Mouse (Mus musculus) lung, postnatal 25 days (tissue): ENCODE data around the gene Hdgfl2.
"Not testable (repeated sequence)": the region's sequence is repeated elsewhere in the genome, so short reads cannot be mapped to it uniquely, and the experiment has no call there.

ENCODE experiments used
- DNase-seq: peaks from one replicate; pipeline ENCODE4 v3.0.0; 2022; ENCODE audit warnings: low spot score

Hdgfl2 gene

GRCm38 (mm10) chr17:56062081-56062480 is 17.4 kb upstream of the Hdgfl2 start:
- DNase-seq = no peak

- DNase-seq = not testable (repeated sequence)
Observed at GRCm38 (mm10) chr17:56065715-56066114, 13.7 kb upstream of the Hdgfl2 start.

- no peak for DNase-seq
Observed at GRCm38 (mm10) chr17:56066451-56066850, 13.0 kb upstream of the Hdgfl2 start.

GRCm38 (mm10) chr17:56069066-56069465 is 10.4 kb upstream of the Hdgfl2 start:
- no peak for DNase-seq

GRCm38 (mm10) chr17:56071126-56071525 is 8.3 kb upstream of the Hdgfl2 start:
- DNase-seq = no peak

- no peak for DNase-seq
Observed at GRCm38 (mm10) chr17:56072243-56072642, 7.2 kb upstream of the Hdgfl2 start.

- peak; percentile 85 for DNase-seq
Observed at GRCm38 (mm10) chr17:56074097-56074826, 5.2 kb upstream of the Hdgfl2 start.

GRCm38 (mm10) chr17:56074827-56075208 is 4.6 kb upstream of the Hdgfl2 start, which contains the start of gene Ubxn6:
Ubxn6 (minus strand) TSS chr17:56075028.
- DNase-seq = peak; percentile 98

GRCm38 (mm10) chr17:56077523-56077922 is 1.9 kb upstream of the Hdgfl2 start:
- DNase-seq = no peak

GRCm38 (mm10) chr17:56078361-56078760 is 1.1 kb upstream of the Hdgfl2 start:
- not testable (repeated sequence) for DNase-seq

GRCm38 (mm10) chr17:56079921-56080320 is 487 bp downstream of the Hdgfl2 start:
- no peak for DNase-seq

- DNase-seq = peak; percentile 21
Observed at GRCm38 (mm10) chr17:56080781-56081585, 1.5 kb downstream of the Hdgfl2 start.

- DNase-seq = no peak
Observed at GRCm38 (mm10) chr17:56092312-56092711, 12.9 kb downstream of the Hdgfl2 start.

- no peak for DNase-seq
Observed at GRCm38 (mm10) chr17:56092794-56093193, 13.4 kb downstream of the Hdgfl2 start.

- no peak for DNase-seq
Observed at GRCm38 (mm10) chr17:56096883-56097282, 17.4 kb downstream of the Hdgfl2 start.

GRCm38 (mm10) chr17:56098180-56098579 is 18.7 kb downstream of the Hdgfl2 start:
- DNase-seq = no peak

- DNase-seq = no peak
Observed at GRCm38 (mm10) chr17:56098711-56099572, 19.5 kb downstream of the Hdgfl2 start.

GRCm38 (mm10) chr17:56100811-56101210 is 21.4 kb downstream of the Hdgfl2 start:
- no peak for DNase-seq

- DNase-seq = no peak
Observed at GRCm38 (mm10) chr17:56102158-56102557, 22.7 kb downstream of the Hdgfl2 start.

GRCm38 (mm10) chr17:56102927-56103326 is 23.5 kb downstream of the Hdgfl2 start:
- no peak for DNase-seq

- DNase-seq = no peak
Observed at GRCm38 (mm10) chr17:56103465-56104285, 24.2 kb downstream of the Hdgfl2 start.
